Mouse (Mus musculus): Measurements from ENCODE around the gene Dvl2. TPM values are rescaled to one million over a fixed set of nuclear protein-coding genes. Genes with fewer than 3 reads are reported as not detected.

Gene Dvl2
- polyA plus RNA-seq, 1 experiment from 2014 or later = 31.0 TPM

DNA sequence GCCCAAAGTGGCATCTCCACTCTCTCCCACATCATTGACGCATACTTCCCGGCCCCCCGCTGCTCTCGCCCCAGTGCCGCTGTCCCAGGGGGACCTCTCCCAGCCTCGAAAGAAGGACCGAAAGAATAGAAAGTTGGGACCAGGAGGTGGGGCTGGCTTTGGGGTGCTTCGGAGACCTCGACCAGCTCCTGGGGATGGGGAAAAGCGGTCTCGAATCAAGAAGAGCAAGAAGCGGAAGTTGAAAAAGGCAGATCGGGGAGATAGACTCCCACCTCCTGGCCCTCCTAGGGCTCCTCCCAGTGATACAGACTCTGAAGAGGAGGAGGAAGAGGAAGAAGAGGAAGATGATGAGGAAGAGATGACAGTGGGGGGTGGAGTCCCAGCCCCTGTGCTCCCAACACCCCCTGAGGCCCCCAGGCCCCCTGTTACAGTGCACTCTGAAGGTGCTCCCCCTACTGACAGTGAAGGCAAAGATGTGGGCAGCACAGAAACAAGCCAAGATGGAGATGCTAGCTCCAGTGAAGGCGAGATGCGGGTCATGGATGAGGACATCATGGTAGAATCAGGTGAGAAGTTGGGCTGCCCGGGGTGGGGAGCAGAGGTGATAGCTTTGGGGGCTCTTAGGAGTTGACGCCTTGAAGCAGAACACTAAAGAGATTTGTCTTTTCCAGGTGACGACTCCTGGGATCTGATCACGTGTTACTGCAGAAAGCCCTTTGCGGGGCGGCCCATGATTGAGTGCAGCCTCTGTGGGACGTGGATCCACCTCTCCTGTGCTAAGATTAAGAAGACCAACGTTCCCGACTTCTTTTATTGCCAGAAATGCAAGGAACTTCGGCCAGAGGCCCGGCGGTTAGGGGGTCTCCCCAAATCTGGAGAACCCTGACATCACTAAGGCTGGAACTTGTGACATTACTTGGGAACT lies 1.6 kb upstream of the Dvl2 start:
- peaks cover 63% of the 10 kb centered on the region for H3K4me1 ChIP-seq
- 92% methylated on average over 27 of the region's 27 CpGs for WGBS

DNA sequence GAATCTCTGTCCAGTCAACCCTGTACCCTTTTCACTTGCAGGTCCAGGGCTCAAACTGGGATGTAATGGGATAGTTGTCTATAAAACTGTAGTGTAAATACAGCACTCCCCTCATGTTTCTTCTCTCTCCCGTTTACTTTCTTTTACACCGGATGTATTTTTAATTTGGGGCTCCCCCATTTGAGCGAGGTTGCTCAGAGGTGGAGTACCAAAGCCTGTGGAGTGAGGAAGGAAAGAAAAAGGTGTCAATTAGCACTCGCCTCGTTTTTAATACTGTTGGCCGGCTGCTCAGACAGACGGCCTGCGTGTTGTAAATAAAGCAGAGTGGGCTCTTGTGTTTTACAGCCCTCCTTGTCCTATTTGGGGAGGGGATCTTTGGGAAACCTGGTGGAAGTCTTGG lies 729 bp upstream of the Dvl2 start:
- peaks cover 62% of the 10 kb centered on the region for H3K4me1 ChIP-seq

More for the DNA sequence above, 1.6 kb upstream of the Dvl2 start:
- no peaks in the 10 kb centered on the region for H3K27me3 ChIP-seq (replicated peaks)
- H3K4me3 ChIP-seq = 0 out of 2 replicates have a peak overlapping the region, but pooled peaks have one; percentile 90
- no peak overlapping the region for H3K9ac ChIP-seq
- H3K4me2 ChIP-seq = no peak overlapping the region
- peaks cover 9% of the 10 kb centered on the region for H3K36me3 ChIP-seq (replicated peaks)
- no peak for ATAC-seq (replicated peaks)
- H3K27ac ChIP-seq = no peak overlapping the region
- H3K9me3 ChIP-seq = no peaks in the 10 kb centered on the region

GRCm38 (mm10) chr11:70001159-70001558 lies 764 bp downstream of the Dvl2 start:
- Histone ChIP-seq H3K4me1 (peaks cover 56% of the 10 kb centered on the region), H3K9me3 (no peaks in the 10 kb centered on the region), H3K36me3 (replicated peaks) (peaks cover 11% of the 10 kb centered on the region), H3K27me3 (replicated peaks) (no peaks in the 10 kb centered on the region), H3K4me2 (peak overlapping the region; percentile 83), H3K27ac (peak overlapping the region; percentile 98), H3K9ac (peak overlapping the region; percentile 69), H3K4me3 (peak overlapping the region; percentile 67)
- no peak for ATAC-seq (replicated peaks)
- WGBS = 13% methylated on average over 8 of the region's 8 CpGs

More for the DNA sequence above, 729 bp upstream of the Dvl2 start:
- Histone ChIP-seq H3K9me3 (no peaks in the 10 kb centered on the region), H3K4me3 (peak overlapping the region; percentile 67), H3K27me3 (replicated peaks) (no peaks in the 10 kb centered on the region), H3K4me2 (peak overlapping the region; percentile 83; the same call in 1 of the 2 replicates), H3K36me3 (replicated peaks) (peaks cover 9% of the 10 kb centered on the region), H3K9ac (no peak overlapping the region), H3K27ac (peak overlapping the region; percentile 98)
- 88% methylated on average over 8 of the region's 8 CpGs for whole genome bisulfite sequencing
- no peak for ATAC-seq (replicated peaks)

GRCm38 (mm10) chr11:70001865-70002264 lies 1.5 kb downstream of the Dvl2 start:
- ATAC-seq (replicated peaks) = no peak
- Histone ChIP-seq H3K4me3 (peak overlapping the region; percentile 67), H3K4me1 (peaks cover 56% of the 10 kb centered on the region), H3K9me3 (no peaks in the 10 kb centered on the region), H3K4me2 (peak overlapping the region; percentile 83), H3K27me3 (replicated peaks) (no peaks in the 10 kb centered on the region), H3K27ac (no peak overlapping the region), H3K9ac (no peak overlapping the region), H3K36me3 (replicated peaks) (peaks cover 18% of the 10 kb centered on the region)

- Histone ChIP-seq H3K4me3 (peak overlapping the region; percentile 67; the same call in 1 of the 2 replicates), H3K27ac (no peak overlapping the region), H3K9ac (0 out of 2 replicates have a peak overlapping the region, but pooled peaks have one; percentile 12), H3K4me2 (peak overlapping the region; percentile 83), H3K27me3 (replicated peaks) (no peaks in the 10 kb centered on the region), H3K4me1 (peaks cover 53% of the 10 kb centered on the region), H3K36me3 (replicated peaks) (peaks cover 24% of the 10 kb centered on the region), H3K9me3 (no peaks in the 10 kb centered on the region)
- ATAC-seq (replicated peaks) = no peak
- 90% methylated on average over 2 of the region's 2 CpGs for WGBS
Observed at GRCm38 (mm10) chr11:70002471-70002870, 2.1 kb downstream of the Dvl2 start.

- no peak overlapping the region for H3K4me3 ChIP-seq
- 47% methylated on average over 5 of the region's 5 CpGs for WGBS
- no peak overlapping the region for H3K9ac ChIP-seq
- H3K27me3 ChIP-seq (replicated peaks) = no peaks in the 10 kb centered on the region
- H3K4me1 ChIP-seq = peaks cover 35% of the 10 kb centered on the region
- ATAC-seq (replicated peaks) = no peak
- no peak overlapping the region for H3K4me2 ChIP-seq
- no peak overlapping the region for H3K27ac ChIP-seq
- H3K9me3 ChIP-seq = no peaks in the 10 kb centered on the region
- H3K36me3 ChIP-seq (replicated peaks) = peaks cover 45% of the 10 kb centered on the region
Observed at GRCm38 (mm10) chr11:70005521-70005920, 5.1 kb downstream of the Dvl2 start.

- no peaks in the 10 kb centered on the region for H3K9me3 ChIP-seq
- no peak overlapping the region for H3K4me3 ChIP-seq
- H3K4me1 ChIP-seq = peaks cover 10% of the 10 kb centered on the region
- H3K4me2 ChIP-seq = no peak overlapping the region
- H3K27ac ChIP-seq = no peak overlapping the region
- no peak overlapping the region for H3K9ac ChIP-seq
- 91% methylated on average over 6 of the region's 6 CpGs for WGBS
- H3K36me3 ChIP-seq (replicated peaks) = peaks cover 72% of the 10 kb centered on the region
- H3K27me3 ChIP-seq (replicated peaks) = no peaks in the 10 kb centered on the region
- no peak for ATAC-seq (replicated peaks)
Observed at GRCm38 (mm10) chr11:70010033-70010432, 9.6 kb downstream of the Dvl2 start.

DNA sequence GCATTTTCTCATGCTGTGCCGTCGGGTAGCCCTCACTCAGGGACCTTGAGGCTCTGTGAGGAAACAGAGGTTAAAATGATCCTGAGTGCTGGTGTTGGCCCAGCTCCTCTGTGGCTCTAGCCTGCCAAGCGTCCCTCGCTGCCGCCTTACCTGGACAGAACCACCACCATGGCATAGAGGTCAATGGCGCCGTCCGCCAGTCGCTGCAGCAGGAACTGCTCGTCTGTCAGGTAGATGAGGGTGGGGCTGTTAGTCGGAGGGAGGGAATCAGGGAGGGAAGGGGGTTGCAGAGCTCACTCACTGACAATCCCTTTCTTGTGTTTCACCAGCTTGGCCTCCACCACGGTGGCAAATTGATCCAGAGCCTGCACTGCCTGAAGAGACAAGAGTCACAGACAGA lies 10.2 kb downstream of the Dvl2 start:
- H3K9me3 ChIP-seq = no peaks in the 10 kb centered on the region

GRCm38 (mm10) chr11:70010961-70011360 lies 10.6 kb downstream of the Dvl2 start:
- no peak for ATAC-seq (replicated peaks)
- Histone ChIP-seq H3K9ac (no peak overlapping the region), H3K9me3 (no peaks in the 10 kb centered on the region), H3K4me3 (no peak overlapping the region), H3K27me3 (replicated peaks) (no peaks in the 10 kb centered on the region), H3K36me3 (replicated peaks) (peaks cover 71% of the 10 kb centered on the region), H3K4me1 (peaks cover 14% of the 10 kb centered on the region), H3K4me2 (no peak overlapping the region), H3K27ac (no peak overlapping the region)
- WGBS = 74% methylated on average over 10 of the region's 10 CpGs

More for the DNA sequence above, 10.2 kb downstream of the Dvl2 start:
- H3K4me1 ChIP-seq = peaks cover 13% of the 10 kb centered on the region
- no peak overlapping the region for H3K27ac ChIP-seq
- WGBS = 91% methylated on average over 12 of the region's 12 CpGs
- no peaks in the 10 kb centered on the region for H3K27me3 ChIP-seq (replicated peaks)
- no peak overlapping the region for H3K9ac ChIP-seq
- no peak overlapping the region for H3K4me3 ChIP-seq
- no peak for ATAC-seq (replicated peaks)
- no peak overlapping the region for H3K4me2 ChIP-seq
- H3K36me3 ChIP-seq (replicated peaks) = peaks cover 71% of the 10 kb centered on the region

DNA sequence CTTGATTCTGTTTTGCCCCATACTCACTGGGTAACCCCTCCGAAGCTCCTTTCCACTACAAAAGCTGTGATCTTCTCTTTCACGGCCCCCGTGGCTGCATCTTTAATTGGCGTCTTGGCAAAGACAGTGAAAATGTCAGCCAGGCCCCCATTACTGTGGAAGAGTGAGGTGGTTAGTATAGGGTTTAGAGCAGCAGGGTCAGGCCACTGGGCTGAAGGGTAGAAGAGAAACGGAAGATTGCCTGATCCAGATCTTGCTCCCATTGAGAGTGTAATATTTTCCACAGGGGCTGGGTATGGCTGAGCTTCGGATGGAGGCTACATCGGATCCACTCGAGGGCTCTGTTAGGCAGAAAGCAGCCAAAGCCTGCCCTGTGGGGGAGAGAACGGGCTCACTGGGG lies 12.5 kb downstream of the Dvl2 start:
- H3K27ac ChIP-seq = no peak overlapping the region
- peaks cover 53% of the 10 kb centered on the region for H3K36me3 ChIP-seq (replicated peaks)
- peaks cover 28% of the 10 kb centered on the region for H3K4me1 ChIP-seq
- no peak for ATAC-seq (replicated peaks)
- no peak overlapping the region for H3K4me3 ChIP-seq
- no peaks in the 10 kb centered on the region for H3K27me3 ChIP-seq (replicated peaks)
- WGBS = 87% methylated on average over 9 of the region's 9 CpGs
- no peak overlapping the region for H3K9ac ChIP-seq
- no peaks in the 10 kb centered on the region for H3K9me3 ChIP-seq
- no peak overlapping the region for H3K4me2 ChIP-seq

DNA sequence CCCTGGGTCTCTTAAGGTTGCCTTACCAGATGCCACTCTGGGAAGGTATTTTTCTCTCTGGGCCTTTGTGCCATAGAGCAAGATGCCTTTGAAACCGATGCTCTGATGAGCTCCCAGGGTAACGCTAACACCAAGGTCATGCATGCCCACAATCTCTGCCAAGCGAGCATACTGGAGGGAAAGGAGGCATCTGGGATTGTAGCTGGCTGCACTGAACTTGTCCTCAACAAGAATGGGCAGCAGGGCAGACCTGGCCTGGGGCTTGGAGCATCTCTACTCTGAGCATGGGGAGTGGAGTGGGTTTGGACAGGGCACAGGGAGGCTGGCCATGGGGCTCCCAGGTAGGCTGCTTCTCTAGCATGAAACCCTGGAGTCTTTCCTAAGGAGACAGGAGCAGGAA lies 13.0 kb downstream of the Dvl2 start:
- no peaks in the 10 kb centered on the region for H3K9me3 ChIP-seq
- no peaks in the 10 kb centered on the region for H3K27me3 ChIP-seq (replicated peaks)
- H3K36me3 ChIP-seq (replicated peaks) = peaks cover 48% of the 10 kb centered on the region
- no peak overlapping the region for H3K4me3 ChIP-seq
- no peak for ATAC-seq (replicated peaks)
- peaks cover 29% of the 10 kb centered on the region for H3K4me1 ChIP-seq
- H3K9ac ChIP-seq = no peak overlapping the region
- 87% methylated on average over 3 of the region's 3 CpGs for whole genome bisulfite sequencing
- no peak overlapping the region for H3K27ac ChIP-seq
- no peak overlapping the region for H3K4me2 ChIP-seq

DNA sequence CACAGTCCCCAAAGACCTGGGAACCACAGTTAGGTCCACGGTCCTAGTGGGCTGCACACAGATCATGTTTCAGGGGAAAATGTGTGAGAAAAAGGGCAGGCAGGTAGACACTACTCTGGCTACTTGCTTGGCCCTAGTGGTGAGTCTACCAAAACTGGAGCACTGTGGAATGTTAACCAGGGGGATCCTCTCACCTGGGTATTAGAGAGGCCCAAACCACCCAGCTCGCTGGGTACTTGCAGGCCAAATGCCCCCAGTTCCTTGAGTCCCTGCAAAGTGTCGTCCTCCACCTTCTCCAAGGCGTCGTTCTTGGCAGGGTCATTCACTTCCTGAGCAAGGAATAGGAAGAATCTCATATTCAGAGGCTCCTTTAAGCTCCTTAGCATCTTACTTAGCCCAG lies 13.7 kb downstream of the Dvl2 start:
- Histone ChIP-seq H3K4me2 (no peak overlapping the region), H3K4me1 (peaks cover 33% of the 10 kb centered on the region), H3K36me3 (replicated peaks) (peaks cover 42% of the 10 kb centered on the region), H3K9ac (no peak overlapping the region), H3K9me3 (no peaks in the 10 kb centered on the region), H3K4me3 (no peak overlapping the region), H3K27ac (no peak overlapping the region), H3K27me3 (replicated peaks) (no peaks in the 10 kb centered on the region)
- ATAC-seq (replicated peaks) = no peak
- WGBS = 59% methylated on average over 5 of the region's 5 CpGs

Measured in midbrain, embryonic 15.5 days (tissue).